Mouse (Mus musculus): Measurements from ENCODE around the gene Ulk4. TPM values are rescaled to one million over a fixed set of nuclear protein-coding genes. Genes with fewer than 3 reads are reported as not detected.

Ulk4 gene
- polyA plus RNA-seq, 1 experiment from 2014 or later: 23.2 TPM

DNA sequence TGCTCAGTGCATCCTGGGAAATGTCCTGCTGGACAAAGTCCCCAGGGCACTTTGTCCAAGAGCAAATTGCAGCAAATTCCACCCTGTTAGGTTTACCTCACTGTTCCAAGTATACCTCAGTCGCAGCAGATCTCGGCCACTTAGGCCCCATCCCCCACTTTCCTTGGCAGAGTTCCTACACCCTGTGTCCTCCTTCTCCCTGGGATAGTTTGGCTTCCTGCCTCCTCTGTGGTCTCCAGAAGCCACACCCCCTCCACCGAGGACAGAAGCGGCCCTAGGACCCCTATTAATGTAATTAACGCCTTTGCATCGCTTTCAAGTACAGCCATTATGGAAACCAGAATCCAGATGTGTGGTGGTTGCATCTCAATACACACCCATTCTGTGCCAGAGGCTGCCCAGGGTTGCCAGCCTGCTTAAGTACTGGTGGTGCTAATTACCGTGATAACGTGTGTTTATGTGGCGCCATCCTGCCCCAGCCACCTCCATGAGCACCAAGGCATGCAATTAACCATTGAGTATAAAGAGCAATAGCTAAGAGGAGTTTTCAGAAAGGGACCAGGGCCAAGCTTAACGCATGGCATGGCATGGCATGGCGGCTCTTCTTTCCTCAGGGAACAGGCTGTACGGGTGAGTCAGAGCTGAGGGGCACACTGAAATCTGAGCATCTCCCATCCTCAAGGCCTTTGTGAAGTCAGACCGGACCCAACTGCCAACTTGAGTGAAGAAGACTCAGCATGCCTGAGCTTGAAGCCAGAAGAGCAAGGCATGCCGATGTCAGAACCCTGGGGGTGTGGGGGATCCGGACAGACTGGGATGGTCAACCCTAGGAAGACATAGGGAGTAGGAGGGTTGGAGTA is 275.1 kb downstream of the Ulk4 start:
- TF ChIP-seq CTCF (IDR thresholded peaks at IDR 0.05; ENCODE audit: low read depth) (no peak), EP300 (IDR thresholded peaks at IDR 0.05; ENCODE audit: low read depth) (no peak)
- no peak overlapping the region for H3K9ac ChIP-seq (replicated peaks)
- H3K27me3 ChIP-seq (ENCODE audit: insufficient read depth, low read length): no peaks in the 10 kb centered on the region
- H3K9me3 ChIP-seq (ENCODE audit: low read length): no peaks in the 10 kb centered on the region
- 0 out of 2 replicates have a peak, but pooled peaks cover 3% of the 10 kb centered on the region for H3K4me1 ChIP-seq (ENCODE audit: insufficient read depth)
- no peak for DNase-seq
- H3K36me3 ChIP-seq (replicated peaks; ENCODE audit: insufficient read depth, low read length): no peaks in the 10 kb centered on the region
- no peak overlapping the region for H3K4me2 ChIP-seq (ENCODE audit: low read depth, low read length)
- H3K4me3 ChIP-seq (ENCODE audit: low read depth, low read length): no peak overlapping the region
- 66% methylated on average over 15 of the region's 15 CpGs for WGBS (ENCODE audit: insufficient replicate concordance)
- H3K27ac ChIP-seq (ENCODE audit: low read depth): no peak overlapping the region
- no peak for ATAC-seq

DNA sequence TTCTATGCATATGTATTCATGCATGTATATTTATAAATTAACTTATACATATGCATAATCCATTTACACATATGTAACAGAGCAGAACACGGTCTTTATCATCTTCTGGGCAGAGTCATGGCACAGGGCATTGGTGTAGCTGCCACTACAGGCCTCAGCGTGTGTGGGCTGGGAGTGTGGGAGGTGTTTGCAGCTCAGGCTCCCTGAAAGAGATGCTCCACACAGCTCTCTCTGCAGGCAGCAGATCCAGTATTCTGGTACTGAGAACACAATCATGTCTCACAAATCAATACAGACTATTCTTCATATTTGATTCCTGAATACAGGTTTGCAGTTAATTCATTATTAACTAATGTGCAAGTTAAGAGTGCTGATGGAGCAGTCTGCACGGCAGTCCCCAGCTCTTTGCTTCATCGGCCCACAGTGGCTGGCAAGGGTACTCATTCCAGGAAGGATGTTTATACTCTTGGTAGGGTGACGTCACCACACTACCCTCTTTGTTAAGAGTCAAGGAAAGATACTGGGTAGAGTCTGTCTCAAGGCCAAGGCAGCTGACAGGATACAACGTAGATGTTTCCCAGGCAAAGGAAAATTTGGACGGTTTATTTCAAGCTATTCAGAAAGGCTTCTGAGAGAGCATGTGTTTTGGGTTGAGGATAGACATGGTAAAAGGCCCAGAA is 276.2 kb downstream of the Ulk4 start:
- no peak overlapping the region for H3K27ac ChIP-seq (ENCODE audit: low read depth)
- no peaks in the 10 kb centered on the region for H3K36me3 ChIP-seq (replicated peaks; ENCODE audit: insufficient read depth, low read length)
- H3K4me1 ChIP-seq (ENCODE audit: insufficient read depth): 0 out of 2 replicates have a peak, but pooled peaks cover 3% of the 10 kb centered on the region
- no peak overlapping the region for H3K9ac ChIP-seq (replicated peaks)
- ATAC-seq: no peak
- no peak for TF ChIP-seq EP300 (IDR thresholded peaks at IDR 0.05; ENCODE audit: low read depth)
- no peak overlapping the region for H3K4me3 ChIP-seq (ENCODE audit: low read depth, low read length)
- H3K4me2 ChIP-seq (ENCODE audit: low read depth, low read length): no peak overlapping the region
- 62% methylated on average over 7 of the region's 7 CpGs for WGBS (ENCODE audit: insufficient replicate concordance)
- DNase-seq: no peak
- no peaks in the 10 kb centered on the region for H3K27me3 ChIP-seq (ENCODE audit: insufficient read depth, low read length)
- no peaks in the 10 kb centered on the region for H3K9me3 ChIP-seq (ENCODE audit: low read length)

DNA sequence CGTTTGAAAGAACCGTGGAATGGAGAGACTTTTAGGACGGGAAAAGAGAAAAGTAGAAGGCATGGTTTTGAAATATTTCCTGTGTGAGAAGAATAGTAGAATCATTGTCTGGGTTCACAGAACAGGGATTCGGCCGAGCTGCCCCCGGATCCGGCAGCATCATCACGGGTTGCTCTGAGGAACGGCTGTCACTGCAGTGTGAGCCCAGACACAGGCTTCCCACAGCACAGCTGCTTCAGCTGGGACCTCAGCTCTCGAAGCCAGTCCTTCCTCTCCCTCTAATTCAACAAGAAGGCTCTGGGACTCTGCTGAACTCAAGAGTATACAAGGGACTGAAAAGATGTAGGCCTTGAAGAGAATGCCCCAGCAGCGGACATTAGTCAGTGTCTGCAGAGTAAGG is 278.3 kb downstream of the Ulk4 start:
- Histone ChIP-seq H3K36me3 (replicated peaks; ENCODE audit: insufficient read depth, low read length) (no peaks in the 10 kb centered on the region), H3K4me1 (ENCODE audit: insufficient read depth) (0 out of 2 replicates have a peak, but pooled peaks cover 3% of the 10 kb centered on the region), H3K4me2 (ENCODE audit: low read depth, low read length) (no peak overlapping the region), H3K4me3 (ENCODE audit: low read depth, low read length) (no peak overlapping the region), H3K9me3 (ENCODE audit: low read length) (no peaks in the 10 kb centered on the region), H3K27ac (ENCODE audit: low read depth) (no peak overlapping the region), H3K9ac (replicated peaks) (no peak overlapping the region), H3K27me3 (ENCODE audit: insufficient read depth, low read length) (no peaks in the 10 kb centered on the region)
- 73% methylated on average over 11 of the region's 11 CpGs for WGBS (ENCODE audit: insufficient replicate concordance)
- TF ChIP-seq EP300 (IDR thresholded peaks at IDR 0.05; ENCODE audit: low read depth) (no peak), CTCF (IDR thresholded peaks at IDR 0.05; ENCODE audit: low read depth) (no peak)
- ATAC-seq (no peak), DNase-seq (no peak)

DNA sequence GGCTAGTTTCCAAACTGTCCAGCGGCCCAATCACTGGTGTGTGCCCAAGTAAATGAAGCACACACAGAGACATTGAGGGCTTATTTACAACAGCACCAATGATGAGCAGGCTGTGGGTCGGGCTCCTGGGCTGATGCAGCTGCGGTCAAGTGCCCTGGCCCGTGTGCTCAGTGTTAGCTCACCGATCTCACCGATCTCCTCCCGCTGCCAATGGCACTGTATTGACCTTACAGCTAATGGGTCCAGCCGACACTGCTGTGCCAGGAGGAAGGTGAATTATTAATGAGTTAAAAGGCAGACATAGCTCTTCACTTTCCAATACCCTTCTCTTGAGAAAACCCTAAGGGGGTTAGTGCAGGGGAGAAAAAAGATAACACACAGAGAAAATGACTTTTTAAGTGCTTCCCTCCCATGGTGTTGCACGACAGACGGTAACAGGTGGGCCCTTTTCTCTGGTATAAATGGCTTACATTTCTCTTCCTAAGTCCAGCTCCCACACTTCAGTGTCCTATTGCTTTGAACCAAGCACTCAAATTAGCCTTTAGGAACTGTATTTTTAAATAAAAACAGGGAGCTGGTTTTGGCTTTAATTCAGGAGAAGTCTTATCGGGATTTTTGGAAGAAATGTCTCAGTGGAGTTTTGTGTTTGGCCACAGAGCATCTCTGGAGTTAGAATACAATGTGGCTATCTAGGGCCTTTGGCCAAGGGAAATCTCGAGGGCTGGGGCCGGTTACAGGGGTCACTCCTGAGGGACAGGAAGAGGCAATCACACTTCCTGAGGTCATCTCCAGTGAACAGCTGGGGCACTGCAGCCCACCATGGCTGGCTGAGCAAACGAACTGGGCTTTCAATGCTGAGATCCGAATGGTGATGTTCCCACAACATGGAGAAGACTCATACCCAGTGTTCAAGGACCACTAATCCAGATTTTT is 282.5 kb downstream of the Ulk4 start:
- H3K36me3 ChIP-seq (replicated peaks; ENCODE audit: insufficient read depth, low read length): no peaks in the 10 kb centered on the region
- no peak overlapping the region for H3K27ac ChIP-seq (ENCODE audit: low read depth)
- no peak for TF ChIP-seq CTCF (IDR thresholded peaks at IDR 0.05; ENCODE audit: low read depth)
- TF ChIP-seq EP300 (IDR thresholded peaks at IDR 0.05; ENCODE audit: low read depth): no peak
- no peak overlapping the region for H3K9ac ChIP-seq (replicated peaks)
- 73% methylated on average over 15 of the region's 15 CpGs for WGBS (ENCODE audit: insufficient replicate concordance)
- no peaks in the 10 kb centered on the region for H3K27me3 ChIP-seq (ENCODE audit: insufficient read depth, low read length)
- ATAC-seq (no peak), DNase-seq (no peak)
- H3K4me1 ChIP-seq (ENCODE audit: insufficient read depth): no peaks in the 10 kb centered on the region
- no peak overlapping the region for H3K4me3 ChIP-seq (ENCODE audit: low read depth, low read length)
- H3K9me3 ChIP-seq (ENCODE audit: low read length): no peaks in the 10 kb centered on the region
- no peak overlapping the region for H3K4me2 ChIP-seq (ENCODE audit: low read depth, low read length)

DNA sequence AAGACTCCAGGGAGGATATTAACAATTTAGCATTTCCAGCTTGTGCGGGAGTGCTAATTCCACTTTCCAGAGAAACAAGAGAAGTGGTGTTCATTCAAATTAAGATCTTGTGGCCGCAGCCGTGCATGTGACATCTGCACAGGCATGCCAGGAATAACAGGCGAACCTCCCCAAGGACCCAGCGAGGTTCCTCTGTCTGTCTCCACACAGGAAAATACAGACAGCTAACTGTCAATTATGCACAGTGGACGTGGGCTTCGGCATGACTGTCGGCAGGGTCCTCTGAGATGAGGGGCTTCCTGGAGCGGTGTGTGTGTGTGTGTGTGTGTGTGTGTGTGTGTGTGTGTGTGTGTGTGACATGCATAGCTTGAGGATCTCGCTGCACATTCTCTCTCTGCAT is 284.0 kb downstream of the Ulk4 start:
- no peak overlapping the region for H3K9ac ChIP-seq (replicated peaks)
- H3K9me3 ChIP-seq (ENCODE audit: low read length): no peaks in the 10 kb centered on the region
- no peaks in the 10 kb centered on the region for H3K27me3 ChIP-seq (ENCODE audit: insufficient read depth, low read length)
- H3K4me1 ChIP-seq (ENCODE audit: insufficient read depth): no peaks in the 10 kb centered on the region
- ATAC-seq: no peak
- no peak overlapping the region for H3K27ac ChIP-seq (ENCODE audit: low read depth)
- H3K4me3 ChIP-seq (ENCODE audit: low read depth, low read length): no peak overlapping the region
- H3K4me2 ChIP-seq (ENCODE audit: low read depth, low read length): no peak overlapping the region
- TF ChIP-seq EP300 (IDR thresholded peaks at IDR 0.05; ENCODE audit: low read depth): no peak
- 74% methylated on average over 10 of the region's 10 CpGs for WGBS (ENCODE audit: insufficient replicate concordance)
- DNase-seq: no peak
- H3K36me3 ChIP-seq (replicated peaks; ENCODE audit: insufficient read depth, low read length): no peaks in the 10 kb centered on the region

DNA sequence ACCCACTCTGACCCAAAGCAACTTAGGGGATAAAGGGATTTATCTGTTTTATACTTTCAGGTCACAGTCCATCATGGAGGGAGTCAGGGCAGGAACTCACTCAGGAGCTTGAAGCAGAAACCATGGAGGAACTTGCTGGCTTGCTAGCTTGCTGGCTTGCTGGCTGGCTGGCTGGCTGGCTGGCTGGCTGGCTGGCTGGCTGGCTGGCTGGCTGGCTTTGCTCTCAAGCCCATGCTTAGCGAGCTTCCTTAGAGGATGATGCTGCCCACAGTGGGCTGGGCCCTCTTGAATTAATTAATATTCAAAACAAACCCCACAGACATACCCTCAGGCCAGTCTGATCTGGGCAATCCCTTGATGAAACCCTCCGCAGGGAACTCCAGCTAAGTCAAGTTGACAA is 285.2 kb downstream of the Ulk4 start:
- no peak overlapping the region for H3K9ac ChIP-seq (replicated peaks)
- no peak overlapping the region for H3K4me3 ChIP-seq (ENCODE audit: low read depth, low read length)
- no peaks in the 10 kb centered on the region for H3K36me3 ChIP-seq (replicated peaks; ENCODE audit: insufficient read depth, low read length)
- no peak overlapping the region for H3K4me2 ChIP-seq (ENCODE audit: low read depth, low read length)
- no peaks in the 10 kb centered on the region for H3K27me3 ChIP-seq (ENCODE audit: insufficient read depth, low read length)
- H3K4me1 ChIP-seq (ENCODE audit: insufficient read depth): no peaks in the 10 kb centered on the region
- no peaks in the 10 kb centered on the region for H3K9me3 ChIP-seq (ENCODE audit: low read length)
- ATAC-seq (no peak), DNase-seq (no peak)
- no peak overlapping the region for H3K27ac ChIP-seq (ENCODE audit: low read depth)
- TF ChIP-seq CTCF (IDR thresholded peaks at IDR 0.05; ENCODE audit: low read depth) (no peak), EP300 (IDR thresholded peaks at IDR 0.05; ENCODE audit: low read depth) (no peak)
- 77% methylated on average over 2 of the region's 2 CpGs for WGBS (ENCODE audit: insufficient replicate concordance)

Measured in liver, postnatal 0 days (tissue).